Comparison of ENCODE assay signal across 12 mouse cellular contexts in the genomic region with DNA sequence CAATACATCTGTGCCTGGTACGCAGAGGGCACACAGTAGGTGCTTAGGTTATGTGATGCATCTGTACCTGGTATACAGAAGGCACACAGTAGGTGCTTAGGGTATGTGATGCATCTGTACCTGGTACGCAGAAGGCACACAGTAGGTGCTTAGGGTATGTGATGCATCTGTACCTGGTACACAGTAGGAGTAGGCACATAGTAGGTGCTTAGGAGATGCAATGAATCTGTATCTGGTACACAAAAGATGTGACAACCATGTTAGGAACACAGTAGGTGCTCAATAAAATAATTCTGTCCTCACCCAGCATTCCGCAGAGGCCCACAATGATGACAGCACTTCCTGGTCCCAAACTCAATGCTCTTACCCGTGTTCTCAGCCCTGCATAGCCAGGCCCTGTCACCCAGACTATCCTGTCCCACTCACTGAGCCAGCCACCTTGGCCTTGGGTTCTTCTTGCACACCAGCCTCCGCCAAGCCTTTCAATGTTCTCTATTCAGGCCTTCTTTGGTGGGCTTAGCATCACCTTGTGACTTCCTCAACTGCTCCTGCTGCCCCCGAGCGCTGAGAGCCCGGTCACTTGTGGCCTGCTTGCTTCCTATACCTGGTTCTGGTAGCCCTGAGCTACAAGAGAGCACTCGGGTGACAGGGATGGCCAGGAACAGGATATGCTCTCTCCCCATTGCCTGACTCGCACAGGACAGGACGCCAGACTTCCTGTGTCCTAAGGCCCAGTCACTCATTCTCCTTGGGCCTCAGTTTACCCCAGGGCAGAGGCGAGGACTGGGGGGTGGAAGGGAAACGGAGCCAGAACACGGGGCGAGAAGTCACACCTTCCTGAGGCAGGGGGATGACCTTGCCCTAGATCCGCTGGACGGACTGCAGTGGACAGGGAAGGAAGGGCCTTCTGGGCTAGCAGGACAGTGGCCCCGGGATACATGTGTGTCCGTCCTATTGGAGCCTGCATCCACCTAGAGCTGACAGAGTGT. TPM values are rescaled to one million over a fixed set of nuclear protein-coding genes. Genes with fewer than 3 reads are reported as not detected.
DNase-seq lines count a peak whose midpoint lies in the region; ATAC-seq and TF ChIP-seq lines count a peak whose summit lies in the region.
"Had no signal": no experiment of that assay in that cellular context is flagged by ENCODE, and none has a peak within 500 bp of the region (broad histone marks: within the 10 kb centered on the region; RNA-seq: fewer than 3 reads in every experiment).

No protein-coding gene starts in this region.

- no peaks in the 10 kb centered on the region for H3K36me3 ChIP-seq in lung, embryonic 16.5 days (ENCODE audit: control insufficient read depth, insufficient read depth, low read length)
- no peaks in the 10 kb centered on the region for H3K36me3 ChIP-seq in intestine, embryonic 16.5 days (ENCODE audit: control insufficient read depth, insufficient read depth, low read length)
- no peaks in the 10 kb centered on the region; the same call in 1 of the 2 replicates for H3K36me3 ChIP-seq in stomach, embryonic 15.5 days

- no peak for TF ChIP-seq CTCF in gastrocnemius, adult 2 months (IDR thresholded peaks at IDR 0.05)

- intact Hi-C loops in gastrocnemius, adult 2 months (cut with DNase I): no loop called here

- peak overlapping the region; percentile 82 for H3K27ac ChIP-seq in gastrocnemius, adult 2 months
- peak overlapping the region; percentile 97 for H3K27ac ChIP-seq in lung, embryonic 16.5 days (ENCODE audit: low read length)
- H3K27ac ChIP-seq in intestine, embryonic 16.5 days (ENCODE audit: low read length): peak overlapping the region; percentile 97
- H3K27ac ChIP-seq in stomach, embryonic 15.5 days: peak overlapping the region; percentile 95

- H3K9ac ChIP-seq in lung, embryonic 16.5 days (ENCODE audit: low read length): no peak overlapping the region
- H3K9ac ChIP-seq in intestine, embryonic 16.5 days (ENCODE audit: low read depth, low read length): no peak overlapping the region
- H3K9ac ChIP-seq in stomach, embryonic 15.5 days: no peak overlapping the region

- H3K4me2 ChIP-seq in lung, embryonic 16.5 days (ENCODE audit: low read depth, low read length): no peak overlapping the region
- H3K4me2 ChIP-seq in intestine, embryonic 16.5 days (ENCODE audit: low read depth, low read length): no peak overlapping the region
- H3K4me2 ChIP-seq in stomach, embryonic 15.5 days: no peak overlapping the region

- no peaks in the 10 kb centered on the region for H3K9me3 ChIP-seq in lung, embryonic 16.5 days (ENCODE audit: control insufficient read depth, low read length)
- H3K9me3 ChIP-seq in intestine, embryonic 16.5 days (ENCODE audit: control insufficient read depth, low read length): no peaks in the 10 kb centered on the region
- no peaks in the 10 kb centered on the region for H3K9me3 ChIP-seq in stomach, embryonic 15.5 days

- peaks cover 24% of the 10 kb centered on the region for H3K4me1 ChIP-seq in lung, embryonic 16.5 days (replicated peaks; ENCODE audit: control insufficient read depth, insufficient read depth, low read length)
- peaks cover 52% of the 10 kb centered on the region for H3K4me1 ChIP-seq in intestine, embryonic 16.5 days (ENCODE audit: control insufficient read depth, insufficient read depth, low read length)
- peaks cover 49% of the 10 kb centered on the region for H3K4me1 ChIP-seq in stomach, embryonic 15.5 days

- no peaks in the 10 kb centered on the region; the same call in 1 of the 2 replicates for H3K27me3 ChIP-seq in lung, embryonic 16.5 days (ENCODE audit: control insufficient read depth, insufficient read depth, low read depth, low read length)
- no peaks in the 10 kb centered on the region for H3K27me3 ChIP-seq in intestine, embryonic 16.5 days (replicated peaks; ENCODE audit: control insufficient read depth, insufficient read depth, low read length)
- peaks cover 3% of the 10 kb centered on the region; the same call in 1 of the 2 replicates for H3K27me3 ChIP-seq in stomach, embryonic 15.5 days (replicated peaks)

- no peak for DNase-seq in gastrocnemius, adult 2 months
- DNase-seq in gastrocnemius, adult 8-10 months (ENCODE audit: low spot score in 2 of 2): no peak
- DNase-seq in lung, postnatal 14 days: no peak
- no peak for DNase-seq in right cerebral cortex, adult 18-20 months
- no peak for DNase-seq in frontal cortex, adult 2 months (ENCODE audit: extremely low spot score in 1 of 2, low spot score in 1 of 2)
- DNase-seq: cerebellum, adult 9-10 months; right cerebral cortex, postnatal 25 days; thymus, postnatal 4 days had no signal

- ATAC-seq in lung, embryonic 16.5 days (ENCODE audit: low read depth): no peak
- ATAC-seq in intestine, embryonic 16.5 days: no peak
- ATAC-seq in stomach, embryonic 15.5 days (ENCODE audit: insufficient read depth, low FRiP score, low read depth): no peak

- peak overlapping the region; percentile 39 for H3K4me3 ChIP-seq in gastrocnemius, adult 2 months
- no peak overlapping the region for H3K4me3 ChIP-seq in lung, embryonic 16.5 days (ENCODE audit: low read length)
- H3K4me3 ChIP-seq in intestine, embryonic 16.5 days (ENCODE audit: low read length): no peak overlapping the region
- H3K4me3 ChIP-seq in stomach, embryonic 15.5 days (replicated peaks): no peak overlapping the region

- 79% methylated on average over 19 of the region's 19 CpGs for WGBS in lung, embryonic 16.5 days
- WGBS in intestine, embryonic 16.5 days: 79% methylated on average over 19 of the region's 19 CpGs
- WGBS in stomach, embryonic 15.5 days: 83% methylated on average over 19 of the region's 19 CpGs

RNA-seq across cellular contexts. Expression of gene Crybb3, which starts 52.6 kb away (rescaled TPM):
- 1 to 10 TPM in 1 of 2 experiments, under 1 TPM in 1; 0.79 to 1.0 TPM for total RNA-seq in gastrocnemius, adult 2 months (2021)
- total RNA-seq in gastrocnemius, adult 8-10 months (2022): under 1 TPM in 2 of 4 experiments, not detected in 2; 0.41 to 0.83 TPM
- 1.0 and 1.4 TPM in 2 replicates for polyA plus RNA-seq in lung, embryonic 16.5 days (2015; fragmentation: Nextera tagmentation; extraction: Ambion mirVana)
- polyA plus RNA-seq in intestine, embryonic 16.5 days (2015; fragmentation: Nextera tagmentation; extraction: Ambion mirVana): 0.35 and 0.56 TPM in 2 replicates
- polyA plus RNA-seq in stomach, embryonic 15.5 days (2015; fragmentation: Nextera tagmentation; extraction: Ambion mirVana): 1.1 and 1.2 TPM in 2 replicates
- polyA plus RNA-seq in frontal cortex, adult 2 months (2012; rRNA removed): 3.2 and 6.0 TPM in 2 replicates
- total RNA-seq: monocyte, adult 5-6 weeks had no signal
